Mouse (Mus musculus) forebrain, postnatal 0 days (tissue): ENCODE data around the gene Tubg2. TPM values are rescaled to one million over a fixed set of nuclear protein-coding genes. Genes with fewer than 3 reads are reported as not detected.
A peak's percentile ranks its signal among the peaks of the same experiment; 100 is the strongest.

Experiments
- ATAC-seq: fragments of 200-750 bp; cut with Nextera tagmentation; 2 replicates; pipeline ENCODE4 v1.8.0; 2017; ENCODE audit warnings: mild to moderate bottlenecking, moderate library complexity
- DNase-seq: peaks from one replicate; pipeline ENCODE4 v3.0.0-alpha.2; 2015
- H3K27ac ChIP-seq: fragments of 300-500 bp; sonication (generic); 2 replicates; pipeline ENCODE4 v1.5.1; 2014; ENCODE audit warnings: low read depth, mild to moderate bottlenecking, antibody characterized with exemption, low read length, moderate library complexity, mixed read lengths
- H3K27me3 ChIP-seq: fragments of 300-500 bp; sonication (generic); 2 replicates; pipeline ENCODE4 v1.6.1; 2014; ENCODE audit warnings: mild to moderate bottlenecking, low read length, mixed read lengths; ENCODE audit not compliant: insufficient read depth
- H3K36me3 ChIP-seq: fragments of 300-500 bp; sonication (generic); 2 replicates; pipeline ENCODE4 v1.6.1; 2014; ENCODE audit warnings: mild to moderate bottlenecking, moderate library complexity; ENCODE audit not compliant: insufficient read depth
- H3K4me1 ChIP-seq: fragments of 300-500 bp; sonication (generic); 2 replicates; pipeline ENCODE4 v1.6.1; 2014; ENCODE audit warnings: antibody characterized with exemption; ENCODE audit not compliant: insufficient read depth
- H3K4me2 ChIP-seq: fragments of 300-500 bp; sonication (generic); 2 replicates; pipeline ENCODE4 v1.6.1; 2014; ENCODE audit warnings: low read depth, mild to moderate bottlenecking, moderate library complexity
- H3K4me3 ChIP-seq: fragments of 300-500 bp; sonication (generic); 2 replicates; pipeline ENCODE4 v1.5.1; 2014; ENCODE audit warnings: low read depth, low read length, mixed read lengths
- H3K9ac ChIP-seq: fragments of 300-500 bp; sonication (generic); 2 replicates; pipeline ENCODE4 v1.6.1; 2014; ENCODE audit warnings: mild to moderate bottlenecking
- H3K9me3 ChIP-seq: fragments of 300-500 bp; sonication (generic); 2 replicates; pipeline ENCODE4 v1.6.1; 2016; ENCODE audit warnings: low read length
- CTCF ChIP-seq: sonication (generic); IDR thresholded peaks from 2 replicates; pipeline ENCODE4 v1.5.1; 2016; ENCODE audit warnings: antibody characterized with exemption, control low read depth, low read depth
- WGBS: fragments of 180-500 bp; shearing (Covaris S2); extraction: QIAGEN DNeasy Blood & Tissue Kit; methylation state at CpG from one replicate; pipeline ENCODE4 v1.1.7; 2014; 5-methylcytosine and 5-hydroxymethylcytosine counted together
- polyA plus RNA-seq: library from polyadenylated mRNA; unstranded; fragments of >200 nt; fragmentation: Nextera tagmentation; extraction: Ambion mirVana; gene quantifications from 2 replicates; pipeline ENCODE4 v1.2.1, GENCODE M21; 2015
- total RNA-seq: library from RNA; depleted of rRNA; stranded (reverse); fragments of >200 nt; gene quantifications from 2 replicates; pipeline ENCODE4 v1.2.3, GENCODE M21; 2014

Gene Tubg2
- total and polyA plus RNA-seq, 2 experiments from 2014 or later = 28.6 to 69.7 TPM

GRCm38 (mm10) chr11:101187541-101187940 is 31.8 kb downstream of the Tubg2 start:
- no peak for TF ChIP-seq CTCF
- no peak overlapping the region for H3K9ac ChIP-seq
- ATAC-seq (no peak), DNase-seq (no peak)
- H3K4me3 ChIP-seq = no peak overlapping the region
- no peak overlapping the region for H3K27ac ChIP-seq
- no peaks in the 10 kb centered on the region for H3K27me3 ChIP-seq
- H3K4me2 ChIP-seq = no peak overlapping the region
- H3K36me3 ChIP-seq = no peaks in the 10 kb centered on the region; the same call in 1 of the 2 replicates
- no peaks in the 10 kb centered on the region for H3K9me3 ChIP-seq
- 92% methylated on average over 5 of the region's 5 CpGs for WGBS
- no peaks in the 10 kb centered on the region for H3K4me1 ChIP-seq

- WGBS = 81% methylated on average over 11 of the region's 11 CpGs
- Histone ChIP-seq H3K4me3 (no peak overlapping the region), H3K9ac (no peak overlapping the region), H3K9me3 (no peaks in the 10 kb centered on the region), H3K27me3 (no peaks in the 10 kb centered on the region), H3K4me1 (no peaks in the 10 kb centered on the region), H3K27ac (no peak overlapping the region), H3K4me2 (no peak overlapping the region), H3K36me3 (no peaks in the 10 kb centered on the region; the same call in 1 of the 2 replicates)
- TF ChIP-seq CTCF = no peak
- ATAC-seq (no peak), DNase-seq (no peak)
These were observed 32.6 kb downstream of the Tubg2 start for GRCm38 (mm10) chr11:101188166-101188805.

GRCm38 (mm10) chr11:101189495-101190180 is 33.9 kb downstream of the Tubg2 start:
- Histone ChIP-seq H3K4me3 (no peak overlapping the region), H3K27me3 (no peaks in the 10 kb centered on the region), H3K36me3 (peaks cover 6% of the 10 kb centered on the region; the same call in 1 of the 2 replicates), H3K4me2 (no peak overlapping the region), H3K27ac (peak overlapping the region; percentile 35; the same call in 1 of the 2 replicates), H3K9ac (no peak overlapping the region), H3K9me3 (no peaks in the 10 kb centered on the region), H3K4me1 (no peaks in the 10 kb centered on the region)
- DNase-seq (peak; percentile 58), ATAC-seq (peak; percentile 86)
- 18% methylated on average over 6 of the region's 6 CpGs for WGBS
- no peak for TF ChIP-seq CTCF

GRCm38 (mm10) chr11:101190181-101190912 is 34.6 kb downstream of the Tubg2 start:
- H3K9ac ChIP-seq = no peak overlapping the region
- TF ChIP-seq CTCF = no peak
- no peak overlapping the region for H3K4me2 ChIP-seq
- DNase-seq = no peak
- H3K27me3 ChIP-seq = no peaks in the 10 kb centered on the region
- peaks cover 8% of the 10 kb centered on the region; the same call in 1 of the 2 replicates for H3K36me3 ChIP-seq
- 0 out of 2 replicates have a peak, but pooled peaks have one; percentile 6 for ATAC-seq
- peak overlapping the region; percentile 35; the same call in 1 of the 2 replicates for H3K27ac ChIP-seq
- H3K9me3 ChIP-seq = no peaks in the 10 kb centered on the region
- H3K4me1 ChIP-seq = no peaks in the 10 kb centered on the region
- 45% methylated on average over 8 of the region's 8 CpGs for WGBS
- no peak overlapping the region for H3K4me3 ChIP-seq

- no peak for TF ChIP-seq CTCF
- WGBS = 56% methylated on average over 17 of the region's 17 CpGs
- DNase-seq = no peak
- no peaks in the 10 kb centered on the region for H3K9me3 ChIP-seq
- no peak overlapping the region for H3K9ac ChIP-seq
- no peaks in the 10 kb centered on the region for H3K4me1 ChIP-seq
- no peak overlapping the region for H3K4me2 ChIP-seq
- H3K27me3 ChIP-seq = no peaks in the 10 kb centered on the region
- no peak for ATAC-seq
- H3K4me3 ChIP-seq = no peak overlapping the region
- no peak overlapping the region for H3K27ac ChIP-seq
- peaks cover 16% of the 10 kb centered on the region for H3K36me3 ChIP-seq
These were observed 35.5 kb downstream of the Tubg2 start for GRCm38 (mm10) chr11:101190913-101191907.

- Histone ChIP-seq H3K9me3 (no peaks in the 10 kb centered on the region), H3K4me3 (no peak overlapping the region), H3K4me2 (no peak overlapping the region), H3K36me3 (peaks cover 23% of the 10 kb centered on the region), H3K27me3 (no peaks in the 10 kb centered on the region), H3K9ac (no peak overlapping the region), H3K4me1 (no peaks in the 10 kb centered on the region), H3K27ac (no peak overlapping the region)
- no peak for DNase-seq
- no peak for ATAC-seq
- 80% methylated on average over 4 of the region's 4 CpGs for WGBS
- TF ChIP-seq CTCF = no peak
These were observed 36.3 kb downstream of the Tubg2 start for GRCm38 (mm10) chr11:101191919-101192470.
